Comparison of ENCODE assay signal across 8 mouse cellular contexts in the genomic region with DNA sequence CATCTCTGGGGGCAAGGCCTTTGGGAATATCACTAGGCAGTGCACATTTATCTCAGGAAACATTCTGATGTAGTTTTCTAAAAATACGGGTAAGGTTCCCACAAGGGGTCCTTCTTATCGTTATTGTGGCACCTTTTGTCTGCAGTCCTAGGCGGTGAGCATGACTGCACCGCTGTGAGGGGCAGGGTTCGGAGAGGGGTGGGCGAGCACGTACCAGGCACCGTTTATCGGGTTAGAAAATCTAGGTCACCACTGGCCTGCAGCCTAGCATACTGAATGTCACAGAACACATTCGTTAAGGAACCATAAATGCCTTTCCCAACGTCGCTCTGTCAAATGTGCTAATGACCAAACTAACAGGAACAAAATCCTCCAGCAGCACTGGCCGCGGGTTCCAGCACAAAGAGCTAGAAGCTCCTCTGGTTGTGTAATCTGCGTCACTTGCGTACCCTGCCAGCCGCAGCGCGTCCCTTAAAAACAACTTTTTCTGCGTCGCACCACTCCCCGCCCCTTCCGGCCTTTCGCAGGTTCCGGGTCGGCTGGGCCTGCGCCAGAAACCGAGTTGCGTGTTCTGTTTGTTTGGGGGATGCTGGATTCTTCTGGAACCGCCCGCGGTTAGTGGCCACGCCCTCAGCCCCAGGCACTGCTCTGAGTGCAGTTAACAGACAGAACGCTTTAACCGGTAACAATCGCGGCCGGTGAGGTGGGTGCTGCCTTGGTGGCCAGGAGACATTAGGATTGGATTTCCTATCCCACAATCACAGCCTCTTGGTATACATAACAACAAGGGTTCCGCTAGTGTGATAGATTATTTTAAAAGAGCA. TPM values are rescaled to one million over a fixed set of nuclear protein-coding genes. Genes with fewer than 3 reads are reported as not detected.
A peak's percentile ranks its signal among the peaks of the same experiment; 100 is the strongest.
DNase-seq lines count a peak whose midpoint lies in the region; ATAC-seq and TF ChIP-seq lines count a peak whose summit lies in the region.

A gene (plus strand): TSS at position 517 of the 824 bp plus-strand sequence.

- peak; percentile 94 for ATAC-seq in forebrain, embryonic 15.5 days (replicated peaks)
- peak; percentile 93 for ATAC-seq in liver, embryonic 16.5 days (ENCODE audit: low read depth)
- ATAC-seq in neural tube, embryonic 12.5 days (ENCODE audit: low FRiP score, low read depth) = peak; percentile 90
- peak; percentile 93 for ATAC-seq in stomach, postnatal 0 days (ENCODE audit: low FRiP score, low TSS enrichment)

- no peaks in the 10 kb centered on the region for H3K4me1 ChIP-seq in ES-Bruce4 (ENCODE audit: control insufficient read depth, insufficient read depth, low read length)
- H3K4me1 ChIP-seq in forebrain, embryonic 15.5 days = peaks cover 18% of the 10 kb centered on the region
- no peaks in the 10 kb centered on the region for H3K4me1 ChIP-seq in liver, embryonic 16.5 days (ENCODE audit: control insufficient read depth, low read depth, low read length)
- H3K4me1 ChIP-seq in neural tube, embryonic 12.5 days = peaks cover 17% of the 10 kb centered on the region
- H3K4me1 ChIP-seq in stomach, postnatal 0 days (replicated peaks; ENCODE audit: control insufficient read depth, insufficient read depth) = no peaks in the 10 kb centered on the region

- no peaks in the 10 kb centered on the region for H3K36me3 ChIP-seq in ES-Bruce4 (ENCODE audit: control insufficient read depth, insufficient read depth, low read length, poor library complexity, severe bottlenecking)
- H3K36me3 ChIP-seq in forebrain, embryonic 15.5 days = no peaks in the 10 kb centered on the region
- H3K36me3 ChIP-seq in liver, embryonic 16.5 days (ENCODE audit: control insufficient read depth, insufficient read depth) = no peaks in the 10 kb centered on the region
- peaks cover 13% of the 10 kb centered on the region for H3K36me3 ChIP-seq in neural tube, embryonic 12.5 days
- H3K36me3 ChIP-seq in stomach, postnatal 0 days (ENCODE audit: control insufficient read depth, insufficient read depth, low read length) = no peaks in the 10 kb centered on the region

- no peak for TF ChIP-seq POLR2A in ES-Bruce4 (IDR thresholded peaks at IDR 0.05; ENCODE audit: insufficient read depth, low read length)

- no peaks in the 10 kb centered on the region for H3K9me3 ChIP-seq in ES-Bruce4 (replicated peaks; ENCODE audit: control insufficient read depth, insufficient read depth, low read length, poor library complexity, severe bottlenecking)
- no peaks in the 10 kb centered on the region for H3K9me3 ChIP-seq in forebrain, embryonic 15.5 days
- no peaks in the 10 kb centered on the region for H3K9me3 ChIP-seq in liver, embryonic 16.5 days (replicated peaks; ENCODE audit: control insufficient read depth, low read length)
- no peaks in the 10 kb centered on the region for H3K9me3 ChIP-seq in neural tube, embryonic 12.5 days
- no peaks in the 10 kb centered on the region for H3K9me3 ChIP-seq in stomach, postnatal 0 days (ENCODE audit: control insufficient read depth, low read length)

- peak; percentile 97 to 98 for DNase-seq in cerebellum, adult 18-20 months
- peak; percentile 99 for DNase-seq in heart, postnatal 14 days
- peak; percentile 73 for DNase-seq in large intestine, adult 2 months (ENCODE audit: low read depth, low spot score)
- DNase-seq in stomach, postnatal 0 days (ENCODE audit: low spot score) = peak; percentile 98

- peak; percentile 63; the same call in 1 of the 2 replicates for TF ChIP-seq EP300 in ES-Bruce4 (IDR thresholded peaks at IDR 0.05; ENCODE audit: insufficient read depth, low read depth, low read length)
- no peak for TF ChIP-seq EP300 in stomach, postnatal 0 days (optimal IDR thresholded peaks at IDR 0.05)

- no peaks in the 10 kb centered on the region for H3K27me3 ChIP-seq in ES-Bruce4 (ENCODE audit: control insufficient read depth, insufficient read depth, low read length, poor library complexity, severe bottlenecking)
- H3K27me3 ChIP-seq in forebrain, embryonic 15.5 days = no peaks in the 10 kb centered on the region
- no peaks in the 10 kb centered on the region for H3K27me3 ChIP-seq in liver, embryonic 16.5 days (ENCODE audit: control insufficient read depth, insufficient read depth, low read depth, low read length)
- no peaks in the 10 kb centered on the region for H3K27me3 ChIP-seq in neural tube, embryonic 12.5 days (replicated peaks)
- no peaks in the 10 kb centered on the region for H3K27me3 ChIP-seq in stomach, postnatal 0 days (ENCODE audit: control insufficient read depth, insufficient read depth, low read length)

- H3K4me2 ChIP-seq in forebrain, embryonic 15.5 days (replicated peaks) = peak within 1 kb of the TSS; percentile 79
- peak within 1 kb of the TSS; percentile 51 for H3K4me2 ChIP-seq in liver, embryonic 16.5 days (ENCODE audit: low read depth, low read length)
- peak within 1 kb of the TSS; percentile 75 for H3K4me2 ChIP-seq in neural tube, embryonic 12.5 days (replicated peaks)
- peak within 1 kb of the TSS; percentile 57 for H3K4me2 ChIP-seq in stomach, postnatal 0 days (replicated peaks; ENCODE audit: low read depth)

- under 1% methylated on average over 39 of the region's 39 CpGs for WGBS in forebrain, embryonic 15.5 days
- WGBS in large intestine, adult 2 months = 1% methylated on average over 39 of the region's 39 CpGs
- WGBS in liver, embryonic 16.5 days (ENCODE audit: insufficient replicate concordance) = under 1% methylated on average over 39 of the region's 39 CpGs
- WGBS in neural tube, embryonic 12.5 days = under 1% methylated on average over 39 of the region's 39 CpGs
- under 1% methylated on average over 39 of the region's 39 CpGs for WGBS in stomach, postnatal 0 days

- intact Hi-C loops in heart, postnatal 14 days (cut with DNase I) = no loop called here

- H3K9ac ChIP-seq in ES-Bruce4 (ENCODE audit: low read depth, poor library complexity, severe bottlenecking) = peak within 1 kb of the TSS; percentile 56
- peak within 1 kb of the TSS; percentile 86 for H3K9ac ChIP-seq in forebrain, embryonic 15.5 days (replicated peaks)
- H3K9ac ChIP-seq in liver, embryonic 16.5 days (ENCODE audit: low read depth, low read length) = peak within 1 kb of the TSS; percentile 3
- H3K9ac ChIP-seq in neural tube, embryonic 12.5 days = peak within 1 kb of the TSS; percentile 76
- peak within 1 kb of the TSS; percentile 69 for H3K9ac ChIP-seq in stomach, postnatal 0 days (ENCODE audit: low read length)

- peak within 1 kb of the TSS; percentile 90 for H3K4me3 ChIP-seq in ES-Bruce4 (ENCODE audit: low read depth, low read length)
- H3K4me3 ChIP-seq in forebrain, embryonic 15.5 days = peak within 1 kb of the TSS; percentile 62
- H3K4me3 ChIP-seq in liver, embryonic 16.5 days (ENCODE audit: low read depth, low read length) = peak within 1 kb of the TSS; percentile 58
- H3K4me3 ChIP-seq in neural tube, embryonic 12.5 days = peak within 1 kb of the TSS; percentile 47
- peak within 1 kb of the TSS; percentile 45 for H3K4me3 ChIP-seq in stomach, postnatal 0 days (ENCODE audit: low read depth, low read length)

- no peak for TF ChIP-seq CTCF in ES-Bruce4 (IDR thresholded peaks at IDR 0.05; ENCODE audit: low read depth, low read length)
- no peak for TF ChIP-seq CTCF in stomach, postnatal 0 days (IDR thresholded peaks at IDR 0.05; ENCODE audit: low read depth)

- H3K27ac ChIP-seq in ES-Bruce4 (ENCODE audit: insufficient read depth, low read length) = peak within 1 kb of the TSS; percentile 69
- peak within 1 kb of the TSS; percentile 100 for H3K27ac ChIP-seq in forebrain, embryonic 15.5 days (replicated peaks)
- peak within 1 kb of the TSS; percentile 89 for H3K27ac ChIP-seq in liver, embryonic 16.5 days (ENCODE audit: low read length)
- H3K27ac ChIP-seq in neural tube, embryonic 12.5 days = peak within 1 kb of the TSS; percentile 92
- peak within 1 kb of the TSS; percentile 91 for H3K27ac ChIP-seq in stomach, postnatal 0 days (replicated peaks)

RNA-seq across cellular contexts. Expression of the gene that starts here (rescaled TPM):
- polyA plus RNA-seq in ES-Bruce4 (2011; ENCODE audit: insufficient read depth, insufficient read length, low read depth, missing spikeins) = 6.2 and 12.1 TPM in 2 replicates
- 15.4 and 18.0 TPM in 2 replicates for polyA plus RNA-seq in forebrain, embryonic 15.5 days (2015; fragmentation: Nextera tagmentation; extraction: Ambion mirVana)
- total RNA-seq in heart, postnatal 14 days (2021) = 10 to 100 TPM; 12.9 to 14.5 TPM
- 12.1 and 17.2 TPM in 2 replicates for polyA plus RNA-seq in large intestine, adult 2 months (2012; rRNA removed)
- 1.8 and 2.1 TPM in 2 replicates for polyA plus RNA-seq in liver, embryonic 16.5 days (2015; fragmentation: Nextera tagmentation; extraction: Ambion mirVana)
- polyA plus RNA-seq in neural tube, embryonic 12.5 days (2016; fragmentation: Nextera tagmentation; extraction: Ambion mirVana) = 15.6 and 20.1 TPM in 2 replicates
- polyA plus RNA-seq in stomach, postnatal 0 days (2015; fragmentation: Nextera tagmentation; extraction: Ambion mirVana) = 3.9 and 5.6 TPM in 2 replicates

Comparison
In these comparisons a context has a peak if more than half of its experiments do, and no peak if none do; other contexts are left out.
1. Peak in every context shown above with its lines: DNase-seq, ATAC-seq, H3K4me3 ChIP-seq and H3K27ac ChIP-seq.
2. H3K9ac ChIP-seq: peak in every context shown above with its lines; median percentile 86 in forebrain, embryonic 15.5 days; 76 in neural tube, embryonic 12.5 days; 69 in stomach, postnatal 0 days; 56 in ES-Bruce4; 3 in liver, embryonic 16.5 days.